Mouse (Mus musculus): ENCODE data around the gene Tmcc1. TPM values are rescaled to one million over a fixed set of nuclear protein-coding genes. Genes with fewer than 3 reads are reported as not detected.
"Not testable (repeated sequence)": the region's sequence is repeated elsewhere in the genome, so short reads cannot be mapped to it uniquely, and the experiment has no call there.

Tmcc1 gene
- total RNA-seq (2021), result 22.7 and 26.5 TPM in 2 replicates
- long read RNA-seq, experiment 1, partial matches to known transcripts, result 0 of 1 reads
- long read RNA-seq, experiment 1, other reads (novel, unspliced or antisense), result 0 of 1 reads
- long read RNA-seq, experiment 2, partial matches to known transcripts, result 2 of 6 reads
- long read RNA-seq, experiment 2, other reads (novel, unspliced or antisense), result 1 of 6 reads

DNA sequence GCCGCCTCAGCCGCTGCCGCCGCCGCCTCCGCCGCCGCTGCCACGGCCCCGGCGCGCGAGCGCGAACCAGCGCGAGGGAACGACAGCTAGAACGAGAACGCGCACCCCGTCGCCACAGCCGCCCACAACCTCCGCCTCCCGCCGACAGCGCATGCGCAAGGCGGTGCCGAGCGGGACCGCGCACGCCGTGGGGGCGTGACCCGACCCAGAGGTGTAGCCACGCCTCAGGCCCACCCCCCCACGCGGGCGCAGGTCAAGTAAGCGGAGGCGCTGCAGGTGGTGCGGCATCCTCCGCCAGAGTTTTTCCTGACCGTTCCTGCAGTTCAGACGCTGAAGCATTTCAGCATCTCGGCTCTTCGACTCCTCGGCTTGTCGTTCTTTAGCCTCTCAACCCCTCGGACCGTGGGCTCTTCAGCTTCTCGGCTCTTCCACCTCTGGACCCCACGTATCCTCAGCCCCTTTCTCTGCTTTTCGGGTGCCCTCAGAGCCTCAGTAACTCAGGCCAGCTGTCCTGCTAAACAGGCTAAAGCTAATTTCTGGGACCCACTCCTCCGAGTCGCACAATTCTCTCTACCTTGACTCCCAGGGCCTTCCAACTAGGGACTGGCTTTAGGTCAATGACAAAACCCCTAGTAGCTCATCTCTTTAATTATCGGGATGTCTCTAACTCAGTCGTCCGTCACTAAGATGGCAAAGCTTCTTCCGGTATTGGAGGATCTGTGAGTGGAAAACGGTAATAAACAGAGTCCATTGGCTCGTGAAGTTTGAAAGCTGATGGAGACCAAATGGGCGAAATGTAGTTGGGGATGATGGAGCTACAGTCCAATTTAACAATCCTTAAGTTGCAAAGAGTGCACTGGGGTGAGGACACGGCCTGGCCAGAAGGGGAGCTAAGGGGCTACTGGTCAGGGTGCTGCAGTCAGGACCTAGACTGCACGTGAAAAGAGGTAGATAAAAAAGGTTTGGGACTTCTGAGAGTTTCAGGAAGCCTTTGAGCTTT, at the start of gene Tmcc1:
Gene Tmcc1, minus strand, starts transcription at position 93 of the 1,000 bp plus-strand sequence.
- DNase-seq, result peak; percentile 99

DNA sequence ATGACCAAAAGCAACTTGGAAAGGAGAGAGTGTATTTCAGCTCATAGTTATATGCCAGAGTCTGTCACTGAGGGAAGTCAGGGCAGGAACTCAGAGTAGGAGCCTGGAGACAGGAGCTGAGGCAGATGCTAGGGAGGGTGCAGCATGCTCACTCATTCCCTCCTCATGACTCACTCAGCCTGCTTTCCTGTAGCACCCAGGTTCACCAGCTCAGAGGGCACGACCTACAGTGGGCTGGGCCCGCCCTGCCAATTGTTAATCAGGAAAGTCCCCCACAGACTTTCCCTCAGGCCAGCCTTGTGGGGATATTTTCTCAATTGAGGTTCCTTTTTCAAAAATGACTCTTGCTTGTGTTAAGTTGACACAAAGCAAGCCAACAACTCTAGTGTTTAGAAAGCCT, 47.1 kb upstream of the Tmcc1 start:
- no peak for DNase-seq

DNA sequence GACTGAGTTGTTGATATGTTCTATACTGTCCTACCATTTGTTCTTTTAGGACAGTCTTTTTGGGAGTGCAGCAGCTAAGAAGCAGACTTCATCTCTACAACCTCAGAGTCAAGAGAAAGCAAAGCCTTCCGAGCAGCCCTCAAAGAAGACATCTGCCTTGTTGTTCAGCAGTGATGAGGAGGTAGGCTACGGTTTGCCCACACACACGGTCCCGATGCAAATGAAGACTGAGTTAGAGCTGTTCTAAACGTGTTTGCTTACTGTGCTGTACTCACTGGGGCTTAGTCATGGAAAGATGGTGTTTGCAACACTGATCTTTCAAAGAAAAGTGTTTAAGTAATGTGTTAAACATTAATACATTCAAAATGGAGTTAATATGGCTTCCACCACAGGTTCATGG, 44.8 kb upstream of the Tmcc1 start:
- DNase-seq, result no peak

DNA sequence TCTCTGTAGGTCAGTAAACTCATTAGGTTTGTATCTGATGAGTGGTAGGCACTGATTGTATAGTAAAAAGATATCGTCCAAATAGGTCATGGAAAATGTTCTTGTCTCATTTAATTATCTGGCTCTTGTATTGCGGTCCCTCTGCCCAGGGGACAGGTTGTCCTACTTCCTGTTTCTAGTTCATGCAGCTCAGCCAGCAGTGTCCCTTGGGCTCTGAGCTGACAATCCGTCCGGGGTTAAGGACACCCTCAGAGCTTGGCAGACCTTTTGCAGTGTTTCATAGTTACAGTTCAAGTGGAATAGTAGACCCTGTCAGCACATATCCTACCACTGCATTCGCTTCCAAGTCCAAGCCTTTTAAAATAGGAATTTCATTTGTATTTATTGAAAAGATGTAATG, 42.0 kb upstream of the Tmcc1 start:
- peak; percentile 56 for DNase-seq

DNA sequence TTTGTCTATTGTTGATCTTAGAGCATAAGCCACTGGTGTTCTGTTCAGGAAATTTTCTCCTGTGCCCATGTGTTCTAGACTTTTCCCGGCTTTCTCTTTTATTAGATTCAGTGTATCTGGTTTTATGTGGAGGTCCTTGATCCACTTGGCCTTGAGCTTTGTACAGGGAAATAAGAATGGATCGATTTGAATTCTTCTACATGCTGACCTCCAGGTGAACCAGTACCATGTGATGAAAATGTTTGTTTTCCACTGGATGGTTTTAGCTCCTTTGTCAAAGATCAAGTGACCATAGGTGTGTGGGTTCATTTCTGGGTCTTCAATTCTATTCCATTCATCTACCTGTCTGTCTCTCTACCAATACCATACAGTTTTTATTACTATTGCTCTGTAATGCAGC, 41.5 kb upstream of the Tmcc1 start:
- not testable (repeated sequence) for DNase-seq

DNA sequence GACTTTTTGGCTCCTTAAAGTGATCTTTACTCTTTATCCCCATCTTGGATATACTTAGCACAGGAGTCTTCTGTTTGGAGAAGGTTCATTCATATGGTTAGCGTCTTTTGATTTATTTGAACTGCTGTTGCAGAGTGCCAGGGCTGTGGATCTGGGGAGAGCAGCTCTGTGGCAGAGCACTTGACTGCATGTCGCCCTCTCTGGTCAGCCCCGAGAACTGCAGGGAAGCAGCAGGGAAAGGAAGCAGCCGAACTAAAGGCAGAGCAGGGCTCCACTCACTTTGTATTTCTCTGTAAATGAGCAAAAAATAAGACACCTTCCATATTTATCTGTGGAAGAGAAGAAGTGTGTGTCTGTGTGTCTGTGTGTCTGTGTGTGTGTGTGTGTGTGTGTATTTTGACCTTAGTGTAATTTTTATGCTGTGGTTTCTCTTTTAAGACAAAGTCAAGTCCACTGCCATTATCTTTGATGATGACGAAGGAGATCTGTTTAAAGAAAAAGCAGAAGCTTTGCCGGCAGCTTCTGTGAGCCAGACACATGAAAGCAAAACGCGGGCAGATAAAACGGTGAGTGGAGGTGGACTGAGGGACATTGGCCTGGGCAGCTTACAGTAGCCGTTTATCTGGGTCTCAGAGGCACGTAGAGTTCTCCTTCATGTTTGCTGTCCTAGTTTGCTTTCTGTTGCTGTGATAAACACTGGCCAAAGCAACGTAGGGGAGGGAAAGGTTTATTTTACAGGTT, 35.7 kb upstream of the Tmcc1 start:
- peak; percentile 80 for DNase-seq

DNA sequence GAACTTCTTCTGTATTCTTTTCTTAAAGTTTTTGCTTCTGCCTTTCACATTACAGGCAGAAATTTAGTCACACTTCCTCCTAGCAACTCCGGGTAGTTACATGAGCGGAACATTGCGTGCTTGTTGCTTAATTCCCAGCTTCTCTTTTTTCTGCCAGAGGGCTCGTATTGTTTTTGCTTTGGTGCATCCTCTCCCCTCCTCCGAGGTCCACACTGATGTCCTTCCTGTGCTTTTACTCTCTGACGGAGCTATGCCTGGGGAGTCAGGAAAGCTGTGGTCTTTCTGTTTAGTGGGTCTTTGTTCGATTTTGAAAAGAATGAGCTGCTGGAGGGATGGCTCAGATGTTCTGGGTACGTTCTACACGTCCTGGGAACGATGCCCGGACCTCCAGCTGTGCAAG, 34.5 kb upstream of the Tmcc1 start:
- DNase-seq, result no peak

DNA sequence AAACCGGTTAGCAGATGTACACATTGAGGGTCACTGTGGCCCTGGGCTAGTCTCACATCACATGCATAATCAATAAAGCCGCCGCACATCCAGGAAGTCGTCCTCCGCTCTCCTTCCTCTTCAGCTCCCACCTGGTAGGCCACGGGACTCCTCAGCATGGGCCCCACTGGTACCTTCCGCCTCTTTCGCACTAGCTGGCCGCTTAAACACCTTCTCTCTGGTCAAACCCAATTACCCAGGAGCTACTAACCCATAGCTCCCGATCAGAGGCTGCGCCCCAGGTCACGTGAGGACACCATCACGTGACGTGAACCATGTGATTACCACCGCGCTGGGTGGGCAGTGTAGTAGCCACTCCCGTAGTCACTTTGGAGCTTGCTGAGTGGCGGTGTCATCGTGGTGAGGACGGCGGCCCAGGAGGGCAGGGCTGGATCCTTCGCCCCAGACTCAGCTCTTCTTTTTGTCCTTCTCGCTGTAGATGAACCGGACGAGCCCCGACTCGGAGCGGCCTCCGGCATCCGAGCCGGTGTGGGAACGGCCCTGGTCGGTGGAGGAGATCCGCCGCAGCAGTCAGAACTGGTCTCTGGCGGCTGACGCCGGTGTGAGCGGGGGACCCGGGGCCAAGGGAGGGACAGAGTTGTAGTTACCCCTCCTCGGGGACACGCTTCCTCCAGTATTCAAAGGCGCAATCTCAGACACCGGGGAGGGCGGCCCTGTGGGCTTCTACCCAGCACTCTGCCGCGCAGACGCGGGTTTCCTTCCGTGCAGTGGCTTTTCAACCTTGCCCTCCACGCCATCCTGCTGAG, 14.6 kb upstream of the Tmcc1 start, which contains the start of gene Washc2:
Gene Washc2, plus strand, starts transcription at position 310 of the 806 bp plus-strand sequence.
- peak; percentile 97 for DNase-seq

DNA sequence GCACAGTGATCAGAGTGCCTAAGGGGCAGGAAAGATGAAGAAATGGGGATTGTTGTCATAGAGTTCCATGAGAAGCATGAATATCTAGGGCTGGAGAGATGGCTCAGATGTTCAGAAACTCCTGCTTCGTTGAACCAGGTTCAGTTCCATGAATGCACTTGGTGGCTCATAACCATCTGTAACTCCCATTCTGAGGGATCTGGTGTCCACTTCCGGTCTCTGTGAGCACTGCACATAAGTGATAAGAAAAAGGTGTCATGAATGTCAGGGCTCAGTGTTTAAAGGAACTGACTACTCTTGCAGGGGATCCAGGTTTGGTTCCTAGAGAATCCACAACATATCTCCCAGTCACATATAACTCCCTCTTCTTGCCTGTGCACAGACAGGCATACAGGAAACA, 6.4 kb upstream of the Tmcc1 start:
- no peak for DNase-seq

DNA sequence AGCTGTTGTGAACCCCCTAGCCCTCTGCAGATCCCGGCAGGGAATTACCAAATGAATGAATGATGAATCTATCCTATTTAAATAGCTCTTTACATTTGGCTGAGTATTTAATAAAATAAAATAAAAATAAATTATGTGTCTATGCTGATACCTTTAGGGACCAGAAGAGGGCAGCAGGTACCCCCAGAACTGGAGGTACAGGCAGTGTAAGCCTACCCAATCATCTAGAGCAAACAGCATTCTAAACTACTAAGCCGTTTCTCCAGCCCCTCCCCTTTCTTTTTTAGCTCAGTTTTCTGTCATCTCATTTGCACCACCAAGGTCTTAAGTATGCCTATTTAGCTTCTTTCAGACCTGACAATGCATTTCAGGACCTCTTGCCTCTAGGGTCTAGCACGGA, 4.9 kb upstream of the Tmcc1 start:
- DNase-seq, result peak; percentile 39

DNA sequence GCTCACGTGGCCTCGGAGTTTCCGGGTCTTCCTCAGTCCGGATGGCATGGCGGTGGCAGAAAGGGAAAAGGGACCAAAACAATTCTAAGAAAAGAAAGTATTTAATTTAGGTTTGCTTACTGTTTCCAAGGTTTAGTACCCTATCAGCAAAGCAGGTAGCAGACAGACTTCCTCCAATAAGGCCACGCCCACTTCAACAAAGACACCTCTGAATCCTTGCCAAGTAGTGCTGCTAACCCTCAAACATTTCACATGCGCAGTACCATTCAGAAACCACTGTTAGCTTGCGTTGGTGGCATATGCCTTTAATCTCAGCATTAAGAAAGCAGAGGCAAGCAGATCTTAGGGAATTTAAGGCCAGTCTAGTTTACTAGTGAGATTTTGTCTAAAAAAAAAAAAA, 2.5 kb upstream of the Tmcc1 start:
- DNase-seq, result no peak

DNA sequence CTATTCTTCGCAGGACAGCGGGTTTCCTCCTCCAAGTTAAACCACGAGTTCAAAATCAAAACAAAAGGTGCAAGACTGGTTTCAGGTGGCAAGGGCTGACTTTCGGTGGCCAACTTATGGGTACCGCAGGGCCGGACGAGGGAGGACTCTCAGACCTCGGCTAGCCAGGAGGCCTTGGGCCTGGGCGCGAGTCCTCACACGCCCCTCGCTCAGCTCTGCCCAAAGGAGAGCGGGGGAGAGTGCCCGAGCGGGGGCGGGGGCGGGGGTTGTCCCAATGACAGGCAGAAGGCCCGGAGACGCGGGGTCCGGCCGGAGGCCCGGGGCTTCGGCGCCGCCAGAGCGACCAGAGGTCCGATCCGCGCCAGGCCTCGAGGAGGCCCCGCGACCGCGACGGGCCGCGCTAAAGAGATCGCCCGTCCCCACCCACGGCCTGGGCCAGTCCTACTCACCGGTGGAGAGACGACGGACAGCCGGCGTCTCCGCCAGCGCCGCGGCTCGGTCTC, 426 bp downstream of the Tmcc1 start:
- DNase-seq, result peak; percentile 72

DNA sequence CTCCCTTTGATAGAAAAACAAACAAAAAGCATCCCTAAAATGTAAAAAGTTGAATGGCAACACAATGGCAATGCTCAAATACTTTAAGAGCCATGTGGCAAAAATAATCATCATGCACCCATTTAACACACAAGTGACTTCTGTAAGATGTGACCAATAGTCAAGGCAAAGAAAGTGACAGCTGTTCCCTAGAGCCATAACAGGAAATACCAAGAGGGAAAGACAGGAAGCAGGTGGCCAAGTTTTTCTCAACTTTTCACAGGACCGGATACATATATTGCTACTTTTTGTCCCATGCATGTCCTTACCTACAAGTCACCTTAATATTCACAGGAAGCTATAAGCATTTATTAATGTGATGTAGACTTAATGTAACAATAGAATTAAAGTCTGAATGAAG, 3.9 kb downstream of the Tmcc1 start:
- no peak for DNase-seq

DNA sequence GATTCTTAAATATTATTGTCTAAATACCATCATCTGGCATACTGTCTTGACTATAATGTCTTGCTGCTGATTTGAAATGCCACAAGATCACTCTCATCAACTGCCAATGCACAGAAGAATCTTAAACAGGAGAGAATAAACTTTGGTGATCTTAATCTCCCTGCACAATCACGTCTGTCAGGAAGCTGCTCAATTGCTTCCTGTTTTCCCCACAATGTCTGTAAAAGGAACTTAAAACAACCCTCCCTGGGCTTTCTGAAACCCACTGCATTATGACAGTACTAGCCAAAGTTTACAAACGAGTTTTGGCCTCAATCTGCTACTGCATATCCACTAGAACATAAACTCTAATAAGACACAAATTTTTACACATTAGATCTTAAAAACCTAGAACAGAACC, 6.8 kb downstream of the Tmcc1 start:
- no peak for DNase-seq

DNA sequence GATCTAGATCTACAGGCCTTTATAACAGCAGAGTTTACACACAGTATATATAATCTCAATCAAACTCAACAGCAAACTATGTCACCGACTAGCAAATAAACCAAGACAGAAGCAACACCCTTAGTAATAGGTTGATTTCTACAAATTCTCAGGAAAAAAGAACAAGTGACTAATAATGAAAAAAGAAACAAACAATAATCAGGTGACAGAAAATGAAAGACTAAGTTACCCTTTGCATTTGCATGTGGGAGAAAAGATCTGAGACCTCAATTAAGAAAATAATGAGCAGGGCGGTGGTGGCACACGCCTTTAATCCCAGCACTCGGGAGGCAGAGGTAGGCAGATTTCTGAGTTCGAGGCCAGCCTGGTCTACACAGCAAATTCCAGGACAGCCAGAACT, 9.8 kb downstream of the Tmcc1 start:
- no peak for DNase-seq

DNA sequence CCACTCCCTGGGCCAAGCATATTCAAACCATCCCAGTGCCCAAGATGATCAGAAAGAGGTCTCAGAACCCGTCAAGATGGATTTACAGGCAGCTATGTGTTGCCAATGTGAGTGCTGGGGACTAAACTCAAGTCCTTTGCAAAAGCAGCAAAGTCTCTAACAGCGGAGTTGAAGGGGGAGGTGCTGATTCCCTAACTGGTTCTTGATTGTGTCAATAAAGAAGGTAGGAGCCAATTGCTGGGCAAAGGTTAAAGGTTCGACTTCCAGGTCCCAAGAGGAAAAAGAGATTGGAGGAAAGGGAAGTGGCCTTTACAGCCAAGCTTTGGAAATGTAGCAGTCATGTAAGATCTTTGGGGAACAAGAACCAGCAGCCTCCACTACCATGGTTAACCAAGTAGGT, 12.6 kb downstream of the Tmcc1 start:
- DNase-seq, result peak; percentile 13

DNA sequence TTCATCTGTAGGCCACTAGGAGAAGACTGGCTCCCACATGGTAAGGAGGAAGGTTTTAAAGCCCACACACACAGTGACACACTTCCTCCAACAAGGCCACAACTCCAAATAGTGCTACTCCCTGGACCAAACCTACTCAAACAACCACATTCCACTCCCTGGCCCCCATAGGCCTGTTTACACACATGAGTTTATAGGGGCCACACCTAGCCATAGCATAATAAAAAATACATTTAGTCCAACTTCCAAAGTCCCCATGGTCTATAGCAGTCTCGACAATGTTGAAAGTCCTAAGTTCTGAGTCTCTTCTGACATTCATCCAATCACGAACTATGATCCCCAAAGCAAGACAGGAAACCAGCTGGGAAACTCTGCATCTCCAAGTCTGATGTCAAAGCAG, 14.9 kb downstream of the Tmcc1 start:
- DNase-seq, result no peak

DNA sequence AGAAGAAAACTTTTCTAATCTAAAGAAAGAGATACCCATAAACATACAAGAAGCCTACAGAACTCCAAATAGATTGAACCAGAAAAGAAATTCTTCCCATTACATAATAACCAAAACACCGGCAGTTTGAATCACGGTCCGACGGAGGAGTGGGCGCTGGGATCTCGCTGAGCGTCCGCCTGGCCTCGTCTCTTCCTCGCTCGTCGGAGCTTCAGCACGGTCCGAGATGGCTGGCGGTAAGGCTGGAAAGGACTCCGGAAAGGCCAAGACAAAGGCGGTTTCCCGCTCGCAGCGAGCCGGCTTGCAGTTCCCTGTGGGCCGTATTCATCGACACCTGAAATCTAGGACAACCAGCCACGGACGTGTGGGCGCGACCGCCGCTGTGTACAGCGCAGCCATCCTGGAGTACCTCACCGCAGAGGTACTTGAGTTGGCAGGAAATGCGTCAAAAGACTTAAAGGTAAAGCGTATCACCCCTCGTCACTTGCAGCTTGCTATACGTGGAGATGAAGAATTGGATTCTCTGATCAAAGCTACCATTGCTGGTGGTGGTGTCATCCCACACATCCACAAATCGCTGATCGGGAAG, 19.7 kb downstream of the Tmcc1 start:
- DNase-seq, result not testable (repeated sequence)

DNA sequence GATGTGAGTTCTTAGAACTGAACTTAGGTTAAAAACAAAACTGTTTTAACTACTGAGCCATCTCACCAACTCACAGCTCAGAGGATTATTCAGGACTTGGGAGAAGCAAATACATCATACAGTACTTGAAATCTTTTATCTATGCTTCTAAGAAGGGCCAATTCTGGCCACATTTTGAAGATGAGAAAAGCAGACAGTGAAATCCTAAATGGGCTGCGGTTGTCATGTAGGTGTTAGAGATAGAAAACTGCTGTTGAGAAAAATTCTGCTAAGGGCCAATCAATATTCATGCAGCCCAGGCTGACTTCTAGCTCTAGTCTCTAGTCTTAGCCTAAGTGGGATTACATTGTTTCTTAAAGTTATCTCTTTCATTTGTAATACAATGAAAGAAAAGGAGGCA, 26.9 kb downstream of the Tmcc1 start:
- no peak for DNase-seq

DNA sequence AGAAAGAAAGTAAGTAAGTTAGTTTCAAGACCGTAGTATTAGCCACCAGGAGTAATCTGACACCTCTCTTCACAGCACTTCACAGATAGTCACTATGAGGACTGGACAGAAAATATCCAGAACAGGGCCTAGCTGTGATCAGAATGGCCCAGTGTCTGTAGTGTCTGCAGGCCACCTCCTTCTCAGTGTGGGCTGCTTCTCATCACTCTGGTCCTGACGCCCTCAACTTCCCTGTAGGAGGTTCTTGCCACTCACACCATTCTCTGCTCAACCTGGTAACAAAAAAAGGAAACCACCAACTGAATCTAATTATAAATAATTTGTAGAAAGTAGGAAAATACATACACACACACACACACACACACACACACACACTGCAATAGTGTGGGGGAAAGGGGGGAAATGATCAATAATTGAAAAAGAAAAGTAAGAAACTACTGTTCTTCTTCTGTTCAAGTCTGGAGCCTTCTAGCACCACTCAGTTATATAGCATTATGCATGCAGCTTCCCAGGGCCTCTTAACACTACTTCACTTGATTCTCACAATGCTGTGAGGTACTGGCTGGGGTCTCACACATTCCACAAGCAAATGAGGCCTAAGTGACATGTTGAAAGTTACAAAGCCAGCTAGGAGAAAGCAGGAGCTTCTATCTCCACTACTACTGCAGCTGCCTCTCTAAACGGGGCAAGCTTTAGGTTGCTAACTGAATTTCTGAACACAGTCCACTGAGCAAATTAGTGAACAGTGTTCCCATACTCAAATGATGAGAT, 38.2 kb downstream of the Tmcc1 start:
- no peak for DNase-seq

DNA sequence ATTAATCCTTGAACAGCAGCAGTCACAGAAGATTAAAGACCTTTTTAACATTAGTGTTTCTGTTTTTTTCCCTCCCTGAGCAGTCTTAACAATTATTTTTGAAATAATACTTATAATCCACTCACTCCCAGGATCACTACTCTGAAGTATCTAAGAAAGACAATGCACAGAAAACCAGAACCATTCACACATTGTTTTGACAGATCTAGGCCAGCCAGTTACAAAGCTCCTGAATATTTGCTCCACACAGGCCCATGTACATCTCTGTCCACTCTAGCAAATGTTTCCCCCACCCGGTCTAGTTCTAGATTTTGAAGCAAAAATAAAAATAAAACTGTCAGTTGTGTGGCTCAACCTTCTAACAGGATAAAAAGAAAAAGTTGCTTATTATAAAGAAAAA, 45.9 kb downstream of the Tmcc1 start:
- DNase-seq, result no peak
